Comparison of ENCODE assay signal across 7 mouse cellular contexts in the genomic region with DNA sequence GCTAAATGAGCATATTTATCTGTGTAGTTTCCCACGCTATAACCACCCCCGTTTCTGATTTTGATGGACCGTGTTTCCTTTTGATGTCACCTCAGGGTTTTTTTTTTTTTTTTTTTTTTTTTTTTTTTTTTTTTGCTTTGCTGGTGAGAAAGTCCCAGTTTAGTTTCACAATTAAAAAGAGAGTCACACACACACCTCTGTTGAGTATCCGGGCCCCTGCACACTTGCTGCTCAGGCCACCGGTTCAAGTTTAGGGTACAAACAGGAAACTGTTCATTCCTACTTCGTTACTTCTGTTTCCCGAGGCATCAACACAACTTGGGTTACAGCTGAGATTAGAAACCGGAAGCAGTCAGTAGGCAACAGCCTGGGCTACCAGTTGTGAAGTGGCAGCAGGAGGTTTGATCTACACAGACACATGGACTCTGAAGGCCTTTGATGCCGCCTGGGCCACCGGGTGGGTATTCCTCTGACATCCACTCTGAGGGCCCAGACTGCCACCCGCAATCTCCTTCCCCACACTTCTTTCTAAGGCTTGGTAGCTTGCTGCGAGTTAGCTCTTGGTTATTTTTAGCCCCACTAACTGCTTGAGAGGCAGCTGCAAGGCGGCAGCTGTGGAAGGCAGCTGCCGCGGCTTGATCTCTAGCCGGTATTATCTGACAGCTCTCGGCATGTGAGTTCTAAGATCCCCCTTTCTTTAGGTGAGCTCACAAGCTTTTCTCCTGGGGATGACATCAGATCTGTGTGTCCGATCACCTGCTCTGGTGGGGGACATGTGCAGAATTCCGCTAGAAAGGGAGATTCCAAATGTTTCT. TPM values are rescaled to one million over a fixed set of nuclear protein-coding genes. Genes with fewer than 3 reads are reported as not detected.
DNase-seq lines count a peak whose midpoint lies in the region; TF ChIP-seq lines count a peak whose summit lies in the region.

No protein-coding gene starts in this region.

- TF ChIP-seq CTCF in small intestine, adult 2 months (IDR thresholded peaks at IDR 0.05; ENCODE audit: extremely low read depth, insufficient read length, insufficient replicate concordance, low read depth, low read length) = no peak

- TF ChIP-seq POLR2A in small intestine, adult 2 months (IDR thresholded peaks at IDR 0.05; ENCODE audit: low read depth, low read length) = no peak

- peak overlapping the region; percentile 47 for H3K4me3 ChIP-seq in heart, embryonic 10.5 days
- H3K4me3 ChIP-seq in small intestine, adult 2 months (ENCODE audit: low read depth, low read length) = peak overlapping the region; percentile 32

- H3K4me1 ChIP-seq in heart, embryonic 10.5 days = peaks cover 36% of the 10 kb centered on the region
- H3K4me1 ChIP-seq in small intestine, adult 2 months (ENCODE audit: control insufficient read depth, insufficient read depth, insufficient read length, low read length) = peaks cover 2% of the 10 kb centered on the region; the same call in 1 of the 2 replicates

- 23% methylated on average over 19 of the region's 19 CpGs for WGBS in heart, embryonic 10.5 days
- WGBS in small intestine, adult 2 months = 71% methylated on average over 19 of the region's 19 CpGs

- peak overlapping the region; percentile 85 for H3K27ac ChIP-seq in heart, embryonic 10.5 days
- H3K27ac ChIP-seq in small intestine, adult 2 months (ENCODE audit: insufficient read depth, low read depth, low read length) = peak overlapping the region; percentile 71

- no peaks in the 10 kb centered on the region for H3K27me3 ChIP-seq in heart, embryonic 10.5 days (ENCODE audit: insufficient read depth, poor library complexity, severe bottlenecking)
- no peaks in the 10 kb centered on the region for H3K27me3 ChIP-seq in small intestine, adult 2 months (ENCODE audit: control insufficient read depth, insufficient read depth, low read length)

- H3K36me3 ChIP-seq in heart, embryonic 10.5 days = no peaks in the 10 kb centered on the region
- peaks cover 7% of the 10 kb centered on the region for H3K36me3 ChIP-seq in small intestine, adult 2 months (ENCODE audit: control insufficient read depth, insufficient read depth, low read length)

- H3K9me3 ChIP-seq in heart, embryonic 10.5 days = no peaks in the 10 kb centered on the region

- DNase-seq in CD4-positive, CD25-positive, alpha-beta regulatory T cell, adult 2 months (ENCODE audit: low read depth, low spot score) = peak; percentile 78
- DNase-seq in T-cell, adult 2 months (ENCODE audit: low spot score) = peak; percentile 81
- no peak for DNase-seq in heart, embryonic 10.5 days (ENCODE audit: low spot score)
- peak; percentile 43 for DNase-seq in lung, postnatal 36 days
- DNase-seq in kidney, adult 8-10 months = no peak
- DNase-seq in urinary bladder, postnatal 4 days (ENCODE audit: low spot score in 2 of 2) = no peak

RNA-seq across cellular contexts. Expression of a gene that starts 31.7 kb away (rescaled TPM):
- polyA plus RNA-seq in heart, embryonic 10.5 days (2016; fragmentation: Nextera tagmentation; extraction: Ambion mirVana) = 0.34 and 0.72 TPM in 2 replicates
- polyA plus RNA-seq in small intestine, adult 2 months (2012; rRNA removed) = 0.51 and 1.5 TPM in 2 replicates

Comparison
In these comparisons a context has a peak if more than half of its experiments do, and no peak if none do; other contexts are left out.
1. DNase-seq: peak in CD4-positive, CD25-positive, alpha-beta regulatory T cell, adult 2 months (single experiment), T-cell, adult 2 months (single experiment) and lung, postnatal 36 days (single experiment); none in heart, embryonic 10.5 days (single experiment), kidney, adult 8-10 months (0 of 2) and urinary bladder, postnatal 4 days (0 of 2).